Mouse (Mus musculus) bone marrow, adult 2 months (tissue): Measurements from ENCODE around the gene Lce3c. TPM values are rescaled to one million over a fixed set of nuclear protein-coding genes. Genes with fewer than 3 reads are reported as not detected.

Experiments
- H3K27ac ChIP-seq: fragments of 200-500 bp; 2 replicates; pipeline ENCODE4 v1.5.1; 2012; ENCODE audit warnings: low read depth, mild to moderate bottlenecking, control low read depth, inconsistent platforms, low read length; ENCODE audit not compliant: control insufficient read depth, poor library complexity, insufficient read depth
- H3K4me1 ChIP-seq: fragments of 200-500 bp; 2 replicates; pipeline ENCODE4 v1.6.1; 2011; ENCODE audit warnings: low read length; ENCODE audit not compliant: control insufficient read depth, insufficient read depth
- H3K4me3 ChIP-seq: fragments of 200-500 bp; replicated peaks from 2 replicates; pipeline ENCODE3; 2011; ENCODE audit warnings: mild to moderate bottlenecking, low read depth, low read length, control low read depth; ENCODE audit not compliant: control insufficient read depth
- CTCF ChIP-seq: fragments of 200-500 bp; IDR thresholded peaks from 2 replicates; pipeline ENCODE4 v1.5.1; 2011; ENCODE audit warnings: low read length, control low read depth; ENCODE audit not compliant: control insufficient read depth, insufficient read depth
- POLR2A ChIP-seq: fragments of 200-500 bp; IDR thresholded peaks from 2 replicates; pipeline ENCODE4 v1.6.1; 2011; ENCODE audit warnings: low read depth, mild to moderate bottlenecking, control low read depth, low read length, borderline replicate concordance; ENCODE audit not compliant: control insufficient read depth
- WGBS: fragments of 180-500 bp; shearing (Covaris S2); methylation state at CpG from one replicate; pipeline ENCODE4 v1.1.7; 2018; 5-methylcytosine and 5-hydroxymethylcytosine counted together
- polyA plus RNA-seq: library from polyadenylated mRNA; stranded (reverse); fragments of >200 nt; gene quantifications from 2 replicates; pipeline ENCODE4 v1.2.4, GENCODE M21; 2011; ENCODE audit warnings: low replicate concordance; ENCODE audit not compliant: missing spikeins, insufficient read depth, insufficient read length

The Lce3c gene
- not detected in 2 replicates for polyA plus RNA-seq

- Histone ChIP-seq H3K4me3 (no peak within 1 kb of the TSS), H3K27ac (no peak within 1 kb of the TSS), H3K4me1 (no peaks in the 10 kb centered on the region)
- TF ChIP-seq POLR2A (no peak), CTCF (no peak)
- WGBS: 68% methylated on average over 1 of the region's 1 CpGs
Measured at GRCm38 (mm10) chr3:92944186-92944585, at the start of gene Lce3c. TSS of gene Lce3c (plus strand) at chr3:92944486.

GRCm38 (mm10) chr3:92894489-92894888 is 49.8 kb upstream of the Lce3c start:
- WGBS: 46% methylated on average over 1 of the region's 1 CpGs
- no peaks in the 10 kb centered on the region for H3K4me1 ChIP-seq
- H3K27ac ChIP-seq: no peak overlapping the region
- TF ChIP-seq CTCF (no peak), POLR2A (no peak)
- H3K4me3 ChIP-seq: no peak overlapping the region

- WGBS: 17% methylated on average over 3 of the region's 3 CpGs
- H3K4me1 ChIP-seq: no peaks in the 10 kb centered on the region
Measured at GRCm38 (mm10) chr3:92902992-92903391, 41.3 kb upstream of the Lce3c start.

GRCm38 (mm10) chr3:92903640-92904039 is 40.6 kb upstream of the Lce3c start:
- WGBS: 18% methylated on average over 4 of the region's 4 CpGs
- no peak overlapping the region for H3K27ac ChIP-seq

More at GRCm38 (mm10) chr3:92902992-92903391, 41.3 kb upstream of the Lce3c start:
- TF ChIP-seq CTCF (no peak), POLR2A (no peak)
- Histone ChIP-seq H3K4me3 (no peak overlapping the region), H3K27ac (no peak overlapping the region)

GRCm38 (mm10) chr3:92905182-92905581 is 39.1 kb upstream of the Lce3c start:
- TF ChIP-seq CTCF (no peak), POLR2A (no peak)
- H3K4me1 ChIP-seq: no peaks in the 10 kb centered on the region
- no peak overlapping the region for H3K27ac ChIP-seq
- WGBS: 46% methylated on average over 3 of the region's 3 CpGs
- no peak overlapping the region for H3K4me3 ChIP-seq

More at GRCm38 (mm10) chr3:92903640-92904039, 40.6 kb upstream of the Lce3c start:
- Histone ChIP-seq H3K4me1 (no peaks in the 10 kb centered on the region), H3K4me3 (no peak overlapping the region)
- TF ChIP-seq CTCF (no peak), POLR2A (no peak)

GRCm38 (mm10) chr3:92907571-92907970 is 36.7 kb upstream of the Lce3c start:
- TF ChIP-seq POLR2A (no peak), CTCF (no peak)
- Histone ChIP-seq H3K4me3 (no peak overlapping the region), H3K27ac (no peak overlapping the region), H3K4me1 (no peaks in the 10 kb centered on the region)
- WGBS: 24% methylated on average over 4 of the region's 4 CpGs

GRCm38 (mm10) chr3:92920364-92920763 is 23.9 kb upstream of the Lce3c start:
- Histone ChIP-seq H3K27ac (no peak overlapping the region), H3K4me3 (no peak overlapping the region), H3K4me1 (no peaks in the 10 kb centered on the region)
- no peak for TF ChIP-seq POLR2A
- no peak for TF ChIP-seq CTCF
- WGBS: 52% methylated on average over 4 of the region's 4 CpGs

- no peak within 1 kb of the TSS for H3K4me3 ChIP-seq
- WGBS: 36% methylated on average over 2 of the region's 2 CpGs
- no peaks in the 10 kb centered on the region for H3K4me1 ChIP-seq
- H3K27ac ChIP-seq: no peak within 1 kb of the TSS
- TF ChIP-seq POLR2A: no peak
- no peak for TF ChIP-seq CTCF
Measured at GRCm38 (mm10) chr3:92926130-92926529, 18.2 kb upstream of the Lce3c start, which contains the start of gene Lce3a. TSS of gene Lce3a (minus strand) at chr3:92926230.

GRCm38 (mm10) chr3:92932679-92933078 is 11.6 kb upstream of the Lce3c start, which contains the start of gene Lce3b:
TSS of gene Lce3b (plus strand) at chr3:92932979.
- H3K4me3 ChIP-seq: no peak within 1 kb of the TSS
- WGBS: 43% methylated on average over 2 of the region's 2 CpGs
- TF ChIP-seq POLR2A: no peak
- no peak for TF ChIP-seq CTCF

More at GRCm38 (mm10) chr3:92932679-92933078, 11.6 kb upstream of the Lce3c start, which contains the start of gene Lce3b:
- no peaks in the 10 kb centered on the region for H3K4me1 ChIP-seq
- H3K27ac ChIP-seq: no peak within 1 kb of the TSS
